ENCODE assay signal across 13 mouse cellular contexts in genomic region chr9:114025182-114025581, GRCm38 (mm10). TPM values are rescaled to one million over a fixed set of nuclear protein-coding genes. Genes with fewer than 3 reads are reported as not detected.
DNase-seq lines count a peak whose midpoint lies in the region; ATAC-seq lines count a peak whose summit lies in the region.
"Had no signal": no experiment of that assay in that cellular context is flagged by ENCODE, and none has a peak within 500 bp of the region (broad histone marks: within the 10 kb centered on the region; RNA-seq: fewer than 3 reads in every experiment).

No protein-coding gene starts in this region.

- H3K27ac ChIP-seq in intestine, embryonic 15.5 days, result no peak overlapping the region
- H3K27ac ChIP-seq in intestine, embryonic 16.5 days (ENCODE audit: low read length), result no peak overlapping the region
- no peak overlapping the region for H3K27ac ChIP-seq in embryonic facial prominence, embryonic 13.5 days
- no peak overlapping the region for H3K27ac ChIP-seq in hindbrain, embryonic 15.5 days (replicated peaks)
- H3K27ac ChIP-seq in midbrain, embryonic 16.5 days (ENCODE audit: low read length), result no peak overlapping the region
- H3K27ac ChIP-seq: heart, embryonic 15.5 days had no signal

- H3K4me3 ChIP-seq in intestine, embryonic 15.5 days (replicated peaks), result no peak overlapping the region
- H3K4me3 ChIP-seq in intestine, embryonic 16.5 days (ENCODE audit: low read length), result no peak overlapping the region
- H3K4me3 ChIP-seq in embryonic facial prominence, embryonic 13.5 days, result no peak overlapping the region
- H3K4me3 ChIP-seq in hindbrain, embryonic 15.5 days, result peak overlapping the region; percentile 53
- peak overlapping the region; percentile 82 for H3K4me3 ChIP-seq in midbrain, embryonic 16.5 days (ENCODE audit: low read depth, low read length)

- no peak for ATAC-seq in intestine, embryonic 15.5 days
- ATAC-seq in intestine, embryonic 16.5 days, result no peak
- no peak for ATAC-seq in embryonic facial prominence, embryonic 13.5 days (ENCODE audit: insufficient number of reproducible peaks, insufficient read depth, low FRiP score, low TSS enrichment, low read depth)
- no peak for ATAC-seq in hindbrain, embryonic 15.5 days (ENCODE audit: low FRiP score, low read depth)
- ATAC-seq in midbrain, embryonic 16.5 days, result no peak

- no peaks in the 10 kb centered on the region for H3K27me3 ChIP-seq in intestine, embryonic 15.5 days (replicated peaks)
- H3K27me3 ChIP-seq in intestine, embryonic 16.5 days (replicated peaks; ENCODE audit: control insufficient read depth, insufficient read depth, low read length), result no peaks in the 10 kb centered on the region
- H3K27me3 ChIP-seq in embryonic facial prominence, embryonic 13.5 days, result no peaks in the 10 kb centered on the region
- no peaks in the 10 kb centered on the region for H3K27me3 ChIP-seq in hindbrain, embryonic 15.5 days
- H3K27me3 ChIP-seq in midbrain, embryonic 16.5 days (ENCODE audit: control insufficient read depth, insufficient read depth, low read depth, low read length), result no peaks in the 10 kb centered on the region
- H3K27me3 ChIP-seq: CH12.LX; heart, embryonic 15.5 days had no signal

- 44% methylated on average over 9 of the region's 9 CpGs for WGBS in intestine, embryonic 15.5 days
- 46% methylated on average over 9 of the region's 9 CpGs for WGBS in intestine, embryonic 16.5 days
- WGBS in embryonic facial prominence, embryonic 13.5 days, result 40% methylated on average over 9 of the region's 9 CpGs
- WGBS in hindbrain, embryonic 15.5 days, result 61% methylated on average over 9 of the region's 9 CpGs
- WGBS in midbrain, embryonic 16.5 days, result 59% methylated on average over 9 of the region's 9 CpGs

- peaks cover 10% of the 10 kb centered on the region; the same call in 1 of the 2 replicates for H3K4me1 ChIP-seq in intestine, embryonic 15.5 days (replicated peaks)
- H3K4me1 ChIP-seq in intestine, embryonic 16.5 days (ENCODE audit: control insufficient read depth, insufficient read depth, low read length), result peaks cover 4% of the 10 kb centered on the region; the same call in 1 of the 2 replicates
- peaks cover 10% of the 10 kb centered on the region for H3K4me1 ChIP-seq in embryonic facial prominence, embryonic 13.5 days
- H3K4me1 ChIP-seq in hindbrain, embryonic 15.5 days (replicated peaks), result peaks cover 12% of the 10 kb centered on the region
- H3K4me1 ChIP-seq in midbrain, embryonic 16.5 days (ENCODE audit: control insufficient read depth, insufficient read depth, low read length), result peaks cover 12% of the 10 kb centered on the region

- H3K9ac ChIP-seq in intestine, embryonic 15.5 days, result no peak overlapping the region
- H3K9ac ChIP-seq in intestine, embryonic 16.5 days (ENCODE audit: low read depth, low read length), result no peak overlapping the region
- 0 out of 2 replicates have a peak overlapping the region, but pooled peaks have one; percentile 7 for H3K9ac ChIP-seq in embryonic facial prominence, embryonic 13.5 days
- H3K9ac ChIP-seq in hindbrain, embryonic 15.5 days, result peak overlapping the region; percentile 5; the same call in 1 of the 2 replicates
- peak overlapping the region; percentile 89 for H3K9ac ChIP-seq in midbrain, embryonic 16.5 days (ENCODE audit: low read depth, low read length)

- H3K4me2 ChIP-seq in intestine, embryonic 15.5 days (replicated peaks), result peak overlapping the region; percentile 97; the same call in 1 of the 2 replicates
- no peak overlapping the region for H3K4me2 ChIP-seq in intestine, embryonic 16.5 days (ENCODE audit: low read depth, low read length)
- peak overlapping the region; percentile 83 for H3K4me2 ChIP-seq in embryonic facial prominence, embryonic 13.5 days
- H3K4me2 ChIP-seq in hindbrain, embryonic 15.5 days, result peak overlapping the region; percentile 71
- H3K4me2 ChIP-seq in midbrain, embryonic 16.5 days (ENCODE audit: low read length), result peak overlapping the region; percentile 94

- H3K9me3 ChIP-seq in intestine, embryonic 15.5 days, result no peaks in the 10 kb centered on the region
- no peaks in the 10 kb centered on the region for H3K9me3 ChIP-seq in intestine, embryonic 16.5 days (ENCODE audit: control insufficient read depth, low read length)
- H3K9me3 ChIP-seq in embryonic facial prominence, embryonic 13.5 days, result no peaks in the 10 kb centered on the region
- H3K9me3 ChIP-seq in hindbrain, embryonic 15.5 days, result no peaks in the 10 kb centered on the region
- no peaks in the 10 kb centered on the region for H3K9me3 ChIP-seq in midbrain, embryonic 16.5 days (replicated peaks; ENCODE audit: control insufficient read depth, low read length, poor library complexity, severe bottlenecking)
- H3K9me3 ChIP-seq: heart, embryonic 15.5 days had no signal

- DNase-seq in layer of hippocampus, adult 11-12 months (ENCODE audit: low spot score), result no peak
- DNase-seq in lung, postnatal 25 days (ENCODE audit: low spot score), result no peak
- no peak for DNase-seq in layer of hippocampus, postnatal 10 days (ENCODE audit: low spot score in 2 of 2)
- DNase-seq: left cerebral cortex, postnatal 4 days; thymus, adult 2 months had no signal

- no peaks in the 10 kb centered on the region for H3K36me3 ChIP-seq in intestine, embryonic 15.5 days
- no peaks in the 10 kb centered on the region for H3K36me3 ChIP-seq in intestine, embryonic 16.5 days (ENCODE audit: control insufficient read depth, insufficient read depth, low read length)
- H3K36me3 ChIP-seq in embryonic facial prominence, embryonic 13.5 days, result no peaks in the 10 kb centered on the region
- no peaks in the 10 kb centered on the region for H3K36me3 ChIP-seq in hindbrain, embryonic 15.5 days
- H3K36me3 ChIP-seq in midbrain, embryonic 16.5 days (ENCODE audit: control insufficient read depth, insufficient read depth, low read length), result no peaks in the 10 kb centered on the region
- H3K36me3 ChIP-seq: heart, embryonic 15.5 days had no signal

RNA-seq across cellular contexts. Expression of gene Fbxl2, which starts 20.8 kb away (rescaled TPM):
- 2.7 and 3.2 TPM in 2 replicates for polyA plus RNA-seq in intestine, embryonic 15.5 days (2015; fragmentation: Nextera tagmentation; extraction: Ambion mirVana)
- polyA plus RNA-seq in intestine, embryonic 16.5 days (2015; fragmentation: Nextera tagmentation; extraction: Ambion mirVana), result 2.7 TPM in 2 replicates
- 9.0 and 10.9 TPM in 2 replicates for polyA plus RNA-seq in embryonic facial prominence, embryonic 13.5 days (2015; fragmentation: Nextera tagmentation; extraction: Ambion mirVana)
- polyA plus RNA-seq in hindbrain, embryonic 15.5 days (2015; fragmentation: Nextera tagmentation; extraction: Ambion mirVana), result 27.9 and 28.5 TPM in 2 replicates
- 34.1 and 35.3 TPM in 2 replicates for polyA plus RNA-seq in midbrain, embryonic 16.5 days (2015; fragmentation: Nextera tagmentation; extraction: Ambion mirVana)
- total RNA-seq in layer of hippocampus, postnatal 10 days (2021), result 10 to 100 TPM; 29.9 to 31.9 TPM

RNA-seq across cellular contexts. Expression of gene Susd5, which starts 31.8 kb away (rescaled TPM):
- 0.42 and 0.63 TPM in 2 replicates for polyA plus RNA-seq in intestine, embryonic 15.5 days (2015; fragmentation: Nextera tagmentation; extraction: Ambion mirVana)
- 0.62 and 0.69 TPM in 2 replicates for polyA plus RNA-seq in intestine, embryonic 16.5 days (2015; fragmentation: Nextera tagmentation; extraction: Ambion mirVana)
- polyA plus RNA-seq in embryonic facial prominence, embryonic 13.5 days (2015; fragmentation: Nextera tagmentation; extraction: Ambion mirVana), result 19.7 and 32.3 TPM in 2 replicates
- polyA plus RNA-seq in hindbrain, embryonic 15.5 days (2015; fragmentation: Nextera tagmentation; extraction: Ambion mirVana), result 1.1 TPM in 2 replicates
- polyA plus RNA-seq in midbrain, embryonic 16.5 days (2015; fragmentation: Nextera tagmentation; extraction: Ambion mirVana), result 0.55 and 0.72 TPM in 2 replicates
- 1 to 10 TPM; 1.6 to 2.3 TPM for total RNA-seq in layer of hippocampus, postnatal 10 days (2021)
- total RNA-seq: CH12.LX; monocyte, adult 5-6 weeks had no signal

Comparison
In these comparisons a context has a peak if more than half of its experiments do, and no peak if none do; other contexts are left out.
1. H3K4me3 ChIP-seq: peak in hindbrain, embryonic 15.5 days (single experiment) and midbrain, embryonic 16.5 days (single experiment); none in intestine, embryonic 15.5 days (single experiment), intestine, embryonic 16.5 days (single experiment) and embryonic facial prominence, embryonic 13.5 days (single experiment).
2. H3K9ac ChIP-seq: peak in embryonic facial prominence, embryonic 13.5 days (single experiment), hindbrain, embryonic 15.5 days (single experiment) and midbrain, embryonic 16.5 days (single experiment); none in intestine, embryonic 15.5 days (single experiment) and intestine, embryonic 16.5 days (single experiment).